Mouse (Mus musculus) embryonic fibroblast, embryonic 13.5 days (primary cell): ENCODE measurements around the gene Hpdl.

Experiments used
- CTCF ChIP-seq: IDR thresholded peaks from 2 replicates; pipeline ENCODE4 v1.5.1; 2011; ENCODE audit warnings: mild to moderate bottlenecking, control low read depth, low read length, moderate library complexity, borderline replicate concordance; ENCODE audit not compliant: insufficient read depth
- POLR2A ChIP-seq: IDR thresholded peaks from 2 replicates; pipeline ENCODE4 v1.6.1; 2011; ENCODE audit warnings: low read depth, mild to moderate bottlenecking, control low read depth, low read length, moderate library complexity

DNA sequence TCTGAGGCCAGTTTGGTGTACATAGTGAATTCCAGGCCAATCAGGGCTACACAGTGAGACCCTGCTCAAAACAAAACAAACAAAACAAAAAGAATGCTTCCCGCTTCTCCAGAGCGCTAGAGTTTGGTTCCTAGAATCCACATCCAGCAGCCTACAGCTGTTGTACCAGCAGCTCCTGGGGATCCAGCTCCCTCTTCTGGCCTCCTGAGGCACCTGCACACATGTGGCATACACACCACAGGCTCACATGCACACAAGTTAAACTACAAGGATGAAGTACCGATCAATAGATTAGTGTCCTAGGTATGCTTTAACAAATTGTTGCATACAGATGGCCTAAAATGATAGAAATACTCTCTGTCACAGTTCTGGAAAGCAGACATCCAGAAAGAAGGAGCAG lies 22.8 kb upstream of the Hpdl start:
- TF ChIP-seq POLR2A, result no peak
- no peak for TF ChIP-seq CTCF
